Mouse (Mus musculus) Patski (cell line): ENCODE measurements around the gene Mpig6b. TPM values are rescaled to one million over a fixed set of nuclear protein-coding genes. Genes with fewer than 3 reads are reported as not detected.

Experiments used
- ATAC-seq: fragments of 100-300 bp; one replicate; pipeline ENCODE4 v1.8.0; 2021
- CTCF ChIA-PET: fragments of 350-600 bp; sonication (Branson Sonifier 250); formaldehyde crosslinking; loops from one replicate; lab custom pipeline; 2022; ENCODE audit warnings: inconsistent platforms; lab: Charles Lee
- POLR2A ChIA-PET: fragments of 350-600 bp; sonication (Branson Sonifier 250); formaldehyde crosslinking; loops from one replicate; lab custom pipeline; 2022; ENCODE audit warnings: antibody characterized with exemption, inconsistent platforms; lab: Charles Lee
- DNase-seq: peaks from one replicate; pipeline ENCODE4 v3.0.0-alpha.2; 2011; ENCODE audit warnings: low read depth, low spot score
- H3K27me3 ChIP-seq: fragments of 371-371 bp; one replicate; pipeline ENCODE4 v1.5.1; 2021
- CTCF ChIP-seq: fragments of 100-300 bp; IDR thresholded peaks from one replicate; pipeline ENCODE4 v1.5.1; 2021
- in situ Hi-C: fragments of 300-500 bp; cut with MboI; formaldehyde crosslinking; loops from 3 replicates; pipeline ENCODE4 v1.11.1; 2018; ENCODE audit warnings: low pct_unique_long_range_greater_than_20kb, mixed read lengths
- polyA plus RNA-seq: library from polyadenylated mRNA; unstranded; gene quantifications from one replicate; pipeline ENCODE4 v1.2.3, GENCODE M21; 2021

Mpig6b gene
- polyA plus RNA-seq, 1 experiment from 2014 or later = not detected

DNA sequence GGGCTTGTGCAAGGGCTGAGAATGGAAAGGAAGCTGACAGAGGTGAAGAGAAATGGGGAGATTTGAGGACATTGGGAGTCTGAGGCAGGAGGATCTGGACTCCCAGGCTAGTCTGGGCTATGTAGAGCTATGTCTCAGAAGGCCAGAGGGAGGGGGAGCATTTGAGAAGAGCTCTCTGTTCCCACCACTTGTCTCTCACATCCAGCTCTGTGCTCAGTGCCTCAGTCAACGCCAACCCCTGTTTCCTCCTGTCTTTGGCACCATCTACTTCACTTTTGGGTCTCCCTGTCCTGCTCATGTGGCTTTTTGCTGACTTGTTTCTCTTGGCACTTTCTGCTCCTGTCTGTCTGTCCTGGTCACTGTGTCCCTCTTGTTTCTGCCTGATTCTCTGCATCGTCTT, 11.3 kb upstream of the Mpig6b start:
- TF ChIP-seq CTCF = no peak
- ChIA-PET CTCF (interaction anchor here (1.7 to 1.8 kb wide), 2 partner anchors 13 to 56 kb away, joined by 4 read pairs; no protein-coding TSS in a partner anchor), POLR2A (no interaction called here)
- no peaks in the 10 kb centered on the region for H3K27me3 ChIP-seq
- in situ Hi-C loops = no loop called here
- ATAC-seq (no peak), DNase-seq (no peak)

DNA sequence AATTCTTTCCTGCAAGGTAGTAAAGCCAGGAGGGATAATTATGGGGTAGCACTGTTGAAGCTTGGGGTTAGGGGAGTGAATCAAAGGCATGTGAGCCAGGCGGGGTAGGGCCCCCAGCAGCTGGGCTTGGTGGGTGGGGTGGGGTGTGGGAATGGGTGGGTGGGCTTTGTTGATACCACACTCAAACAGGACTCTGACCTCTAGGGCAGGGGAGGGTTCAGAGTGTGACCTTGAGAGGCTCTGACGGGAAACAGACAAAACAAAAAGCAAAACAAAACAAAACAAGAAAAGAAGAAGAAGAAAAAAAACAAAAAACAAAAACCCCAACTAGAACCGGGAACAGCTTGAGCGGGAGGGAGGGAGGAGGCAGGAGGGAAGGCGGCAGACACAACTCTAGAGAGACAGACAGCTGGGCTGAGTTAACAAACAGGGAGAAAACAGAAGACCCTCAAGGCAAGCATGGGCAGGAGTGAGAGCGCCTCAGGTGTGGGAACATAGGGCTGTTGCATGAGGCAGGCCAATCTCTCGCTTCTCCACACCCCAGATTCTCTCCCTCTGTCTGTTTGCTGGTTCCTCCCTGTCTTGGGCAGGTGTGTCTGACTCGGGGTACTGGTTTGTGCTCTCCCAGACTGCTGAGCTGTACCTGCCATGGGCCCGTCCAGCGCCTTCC, 10.7 kb upstream of the Mpig6b start, which contains the start of gene Ly6g6e:
TSS of gene Ly6g6e (plus strand) at position 396 of the 670 bp plus-strand sequence.
- CTCF ChIA-PET = interaction anchor here (1.7 to 1.8 kb wide), 2 partner anchors 12 to 56 kb away, joined by 4 read pairs; no protein-coding TSS in a partner anchor
- TF ChIP-seq CTCF = no peak
- no peaks in the 10 kb centered on the region for H3K27me3 ChIP-seq
- POLR2A ChIA-PET = no interaction called here
- no peak for DNase-seq
- in situ Hi-C loops = no loop called here
- ATAC-seq = no peak

DNA sequence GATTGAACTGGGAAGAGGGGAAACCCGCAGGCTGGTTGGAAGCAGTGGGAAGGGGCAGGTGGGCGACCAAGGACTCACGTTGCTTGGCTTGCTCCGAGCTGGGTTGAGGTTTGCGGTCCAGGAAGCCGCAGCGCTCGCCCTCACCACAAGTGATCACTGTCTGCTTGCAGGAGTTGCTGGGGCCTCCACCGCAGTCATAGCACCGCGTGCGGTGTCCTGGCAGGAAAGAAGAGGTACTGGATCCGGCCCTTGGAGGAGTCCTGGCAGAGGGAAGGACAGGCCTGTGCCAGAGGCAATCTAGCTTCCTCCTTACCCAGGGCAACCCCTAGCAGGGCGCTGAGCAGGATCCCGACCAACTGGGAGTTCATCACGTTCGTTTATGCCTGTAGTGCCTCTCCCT, 8.1 kb upstream of the Mpig6b start:
- no peaks in the 10 kb centered on the region for H3K27me3 ChIP-seq
- no peak for ATAC-seq
- CTCF ChIA-PET = no interaction called here

DNA sequence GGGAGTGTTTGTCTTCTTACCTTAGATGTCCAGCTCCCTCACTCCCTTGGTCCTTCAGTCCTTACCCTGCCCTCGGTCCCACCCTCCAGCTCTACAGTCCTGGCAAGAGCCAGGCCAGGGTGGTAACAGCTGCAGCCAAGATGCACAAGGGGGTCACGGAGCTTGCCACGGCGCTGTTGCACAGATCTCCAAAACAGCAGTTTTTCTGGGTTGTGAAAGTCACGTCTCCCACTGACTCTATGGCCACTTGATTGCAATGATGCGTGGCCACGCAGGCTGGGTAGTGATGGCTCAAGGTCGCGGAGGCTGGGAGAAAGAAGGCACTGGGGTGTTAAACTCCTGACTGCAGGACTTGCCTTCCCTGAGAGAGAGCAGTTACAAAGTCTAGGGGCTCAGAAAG, 5.5 kb upstream of the Mpig6b start:
- in situ Hi-C loops = no loop called here
- TF ChIP-seq CTCF = no peak
- ChIA-PET CTCF (no interaction called here), POLR2A (interaction anchor here (1.7 kb wide), 1 partner anchor 19 kb away, joined by 4 read pairs; no protein-coding TSS in a partner anchor)
- no peaks in the 10 kb centered on the region for H3K27me3 ChIP-seq
- DNase-seq (no peak), ATAC-seq (no peak)

More for the DNA sequence above, 8.1 kb upstream of the Mpig6b start:
- no peak for DNase-seq
- POLR2A ChIA-PET = no interaction called here
- in situ Hi-C loops = no loop called here
- no peak for TF ChIP-seq CTCF

DNA sequence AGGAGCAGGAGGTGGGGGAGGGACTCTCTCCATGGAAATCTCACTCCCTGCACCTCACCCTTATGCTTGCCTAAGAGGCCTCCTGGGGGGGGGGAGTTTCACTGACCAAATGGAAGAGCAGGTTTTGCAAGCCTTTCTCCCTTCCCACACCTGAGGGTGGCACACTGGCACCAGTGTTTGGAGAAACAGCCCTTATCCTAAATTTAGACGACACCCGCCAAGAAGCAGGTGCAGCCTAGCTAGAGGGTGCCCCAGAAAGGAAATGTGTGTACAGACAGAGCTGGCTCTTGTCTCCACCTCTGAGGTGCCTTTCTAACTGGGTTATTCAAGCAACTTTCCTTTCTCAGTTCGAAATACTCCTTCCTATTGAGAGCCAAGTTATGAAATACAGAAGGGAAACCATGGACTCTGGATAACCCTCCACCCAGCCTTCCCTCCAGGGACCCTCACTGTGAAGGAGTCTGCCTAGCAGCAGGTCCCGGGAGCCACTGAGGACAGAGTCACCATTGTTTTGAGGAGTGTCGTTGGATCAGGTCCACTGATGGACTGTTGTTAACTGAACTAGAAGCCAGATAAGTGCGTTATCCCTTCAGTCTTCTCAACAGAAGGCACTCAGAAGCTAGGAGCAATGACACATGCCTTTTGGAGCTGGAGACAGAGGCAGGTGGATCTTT, 4.7 kb upstream of the Mpig6b start:
- ATAC-seq = no peak
- no peak for DNase-seq
- in situ Hi-C loops = no loop called here

DNA sequence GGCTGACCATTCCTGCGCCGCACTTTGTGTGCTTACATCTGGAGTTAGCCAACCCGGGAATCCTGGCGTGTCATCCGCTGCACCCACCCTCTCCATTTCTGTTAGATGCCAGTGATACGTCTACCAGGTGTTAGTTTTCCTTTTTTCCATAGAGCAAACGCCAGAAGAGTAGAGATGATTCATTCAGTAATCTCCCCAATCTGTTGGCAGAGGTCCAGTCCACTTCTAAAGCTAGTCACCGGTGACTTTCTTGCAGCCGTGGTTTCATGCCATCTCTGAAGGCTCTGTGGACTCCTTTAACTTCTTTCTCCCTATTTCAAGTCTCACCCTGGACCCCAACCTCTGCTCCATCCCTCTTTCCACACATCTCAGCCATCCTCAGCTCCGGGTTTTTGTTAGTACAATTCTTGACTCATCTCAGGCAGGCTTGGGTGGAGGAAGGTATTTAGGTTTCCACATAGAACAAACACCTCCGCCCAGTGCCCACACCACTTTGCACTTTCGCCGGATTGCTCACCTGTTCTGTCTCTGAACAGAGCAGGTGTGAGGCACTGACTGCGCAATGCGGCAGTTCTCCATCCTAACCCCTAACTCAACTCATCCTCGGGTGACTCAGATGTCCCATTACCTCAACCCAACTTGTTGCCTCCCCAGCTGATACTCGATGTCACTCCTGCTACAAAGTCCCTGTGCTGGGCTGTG, 2.4 kb upstream of the Mpig6b start:
- ChIA-PET CTCF (no interaction called here), POLR2A (no interaction called here)
- no peak for ATAC-seq
- no peak for DNase-seq
- no peaks in the 10 kb centered on the region for H3K27me3 ChIP-seq
- in situ Hi-C loops = no loop called here
- TF ChIP-seq CTCF = no peak

More for the DNA sequence above, 4.7 kb upstream of the Mpig6b start:
- no peak for TF ChIP-seq CTCF
- ChIA-PET CTCF (no interaction called here), POLR2A (interaction anchor here (0.7 to 1.7 kb wide), 2 partner anchors 19 to 103 kb away, joined by 4 read pairs; no protein-coding TSS in a partner anchor)
- no peaks in the 10 kb centered on the region for H3K27me3 ChIP-seq

DNA sequence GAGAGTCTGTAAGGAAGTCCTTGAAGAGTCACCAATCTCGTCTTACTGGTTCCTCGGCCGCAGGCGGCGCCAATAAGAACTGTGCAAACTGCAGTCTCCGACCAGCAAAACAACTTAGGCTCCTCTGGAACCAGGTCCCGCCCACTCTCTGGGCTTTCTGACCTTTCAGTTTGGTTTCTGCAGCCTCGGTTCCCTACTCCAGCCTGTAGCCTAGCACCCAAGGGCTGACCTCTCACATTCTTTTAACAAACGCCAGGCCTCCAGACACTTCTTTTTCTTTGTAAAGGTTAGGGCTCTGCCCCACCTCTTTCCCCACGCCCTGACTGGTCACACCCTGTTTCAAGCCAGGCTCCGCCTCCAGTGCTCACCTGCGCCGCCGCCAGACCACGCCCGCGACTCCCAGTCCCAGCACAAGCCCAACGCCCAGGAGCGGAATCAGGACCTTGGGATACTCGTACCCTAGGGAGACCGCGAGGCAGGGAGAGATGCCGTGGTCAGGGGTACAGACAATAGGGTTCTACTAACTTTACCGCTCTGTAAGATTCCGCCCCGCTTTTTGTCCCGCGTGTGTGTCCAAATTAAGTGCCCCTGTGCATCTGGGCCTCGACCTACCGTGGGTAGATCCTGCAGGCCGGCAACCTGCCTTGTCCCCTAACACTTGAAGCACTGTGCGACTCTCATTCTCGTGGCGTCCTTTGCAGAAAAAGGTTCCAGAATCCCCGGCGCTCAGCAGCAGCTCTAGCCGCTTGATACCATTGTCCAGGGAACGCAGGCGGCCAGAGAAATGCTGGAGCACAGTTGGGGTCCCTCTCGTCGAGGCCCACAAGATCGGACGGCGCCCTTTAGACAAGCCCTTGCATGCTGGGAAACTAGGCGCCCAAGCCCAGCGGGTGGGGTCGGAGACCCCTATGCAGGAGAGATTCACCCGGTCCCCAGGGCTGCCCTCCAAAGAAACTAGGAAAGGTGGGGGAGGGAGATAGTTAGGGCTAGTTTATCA, 735 bp downstream of the Mpig6b start, which contains the start of gene Ly6g6c:
TSS of gene Ly6g6c (plus strand) at position 438 of the 997 bp plus-strand sequence.
- no peaks in the 10 kb centered on the region for H3K27me3 ChIP-seq
- ChIA-PET CTCF (interaction anchor here (1.4 kb wide), 1 partner anchor 11 kb away, joined by 4 read pairs; the partner anchor contains the start of gene Ly6g6e), POLR2A (no interaction called here)
- ATAC-seq = no peak
- no peak for DNase-seq
- no peak for TF ChIP-seq CTCF
- in situ Hi-C loops = loop anchor here (5.0 kb wide), 1 partner anchor 43 kb away; no protein-coding TSS in a partner anchor

DNA sequence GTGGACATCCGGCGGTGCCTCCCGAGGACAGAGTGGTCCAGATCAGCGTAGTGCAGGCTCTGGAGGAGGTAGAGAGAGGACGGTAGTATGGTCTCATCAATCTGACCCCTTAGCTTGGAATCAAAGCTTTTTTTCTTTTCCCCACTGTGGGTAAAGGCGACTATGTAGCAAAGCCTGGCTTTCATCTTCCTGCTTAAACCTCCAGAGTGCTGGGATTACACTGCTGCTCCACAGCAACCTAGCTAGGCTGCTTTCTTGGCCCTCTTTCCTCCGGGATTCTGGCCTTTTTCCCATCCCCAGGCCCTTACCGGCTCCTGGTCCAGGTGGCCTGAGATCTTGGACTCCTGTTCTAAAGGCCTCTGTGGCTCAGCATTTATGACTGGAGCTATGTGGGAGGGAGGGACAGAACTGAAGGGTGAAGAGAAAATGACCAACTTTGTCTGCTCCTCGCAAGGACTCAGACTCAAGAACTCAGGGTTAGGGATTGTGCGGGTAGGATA, 1.6 kb downstream of the Mpig6b start:
- POLR2A ChIA-PET = interaction anchor here (1.1 kb wide), 1 partner anchor 16 kb away, joined by 5 read pairs; no protein-coding TSS in a partner anchor
- no peak for ATAC-seq
- in situ Hi-C loops = loop anchor here (5.0 kb wide), 1 partner anchor 42 kb away; no protein-coding TSS in a partner anchor
- no peak for DNase-seq
- H3K27me3 ChIP-seq = no peaks in the 10 kb centered on the region
- no peak for TF ChIP-seq CTCF
- CTCF ChIA-PET = interaction anchor here (1.4 to 1.5 kb wide), 2 partner anchors 12 to 42 kb away, joined by 3 to 4 read pairs; partner anchors contain the start of gene Ly6g6e

DNA sequence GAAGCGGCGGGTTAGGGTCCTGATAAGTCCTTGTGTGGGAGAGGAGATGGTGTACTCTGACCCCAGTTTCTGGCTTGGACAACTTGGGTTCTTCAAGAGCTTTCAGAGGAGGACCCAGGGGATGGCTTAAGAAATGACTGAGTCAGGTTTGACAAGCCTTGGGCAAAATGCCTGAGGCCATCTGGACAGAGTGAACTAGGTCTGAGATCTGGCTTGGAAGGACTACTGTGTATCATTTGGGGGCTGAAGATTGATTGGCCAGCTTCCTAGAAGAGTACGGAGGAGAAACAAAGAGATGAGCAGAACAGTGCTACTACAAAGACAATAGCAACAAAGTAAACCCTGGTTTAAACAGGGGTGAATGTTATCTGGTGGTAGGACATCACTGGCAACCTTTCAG, 2.5 kb downstream of the Mpig6b start:
- ATAC-seq = no peak
- CTCF ChIA-PET = interaction anchor here (1.5 kb wide), 1 partner anchor 43 kb away, joined by 3 read pairs; no protein-coding TSS in a partner anchor
- DNase-seq = no peak
- in situ Hi-C loops = loop anchor here (5.0 kb wide), 1 partner anchor 41 kb away; no protein-coding TSS in a partner anchor
- H3K27me3 ChIP-seq = no peaks in the 10 kb centered on the region
- POLR2A ChIA-PET = interaction anchor here (0.6 to 1.3 kb wide), 3 partner anchors 15 to 45 kb away, joined by 3 to 7 read pairs (median 5); no protein-coding TSS in a partner anchor
- no peak for TF ChIP-seq CTCF
